Mouse (Mus musculus) heart, adult 18-20 months (tissue): ENCODE results near the gene Arl3. TPM values are rescaled to one million over a fixed set of nuclear protein-coding genes. Genes with fewer than 3 reads are reported as not detected.

Source experiments
- DNase-seq, 2 experiments: peaks; one replicate each; pipeline ENCODE4 v3.0.0; 2021 to 2022; ENCODE audit warnings: mixed read lengths in 1 of 2
- long read RNA-seq, 2 experiments: library from polyadenylated mRNA; stranded (forward); transcript quantifications; one replicate each; pipeline ENCODE4 v2.0.0; 2021
- total RNA-seq, 2 experiments: library from RNA; stranded (reverse); gene quantifications; 2 replicates each; pipeline ENCODE4 v1.2.3; 2021

The Arl3 gene
- total RNA-seq = 10 to 100 TPM; 34.6 to 38.1 TPM
- long read RNA-seq, experiment 1, partial matches to known transcripts = 0 of 7 reads
- long read RNA-seq, experiment 1, other reads (novel, unspliced or antisense) = 4 of 7 reads
- long read RNA-seq, experiment 2, partial matches to known transcripts = 2 of 3 reads
- long read RNA-seq, experiment 2, other reads (novel, unspliced or antisense) = 1 of 3 reads

- peak; percentile 94 to 98 for DNase-seq
These were observed at the start of gene Arl3, which contains the start of gene Sfxn2 for GRCm38 (mm10) chr19:46572951-46573937. Gene Arl3, minus strand, starts transcription at chr19:46573198. Gene Sfxn2, plus strand, starts transcription at chr19:46573365.

- no peak for DNase-seq
These were observed 49.7 kb upstream of the Arl3 start for GRCm38 (mm10) chr19:46622659-46623193.

DNA sequence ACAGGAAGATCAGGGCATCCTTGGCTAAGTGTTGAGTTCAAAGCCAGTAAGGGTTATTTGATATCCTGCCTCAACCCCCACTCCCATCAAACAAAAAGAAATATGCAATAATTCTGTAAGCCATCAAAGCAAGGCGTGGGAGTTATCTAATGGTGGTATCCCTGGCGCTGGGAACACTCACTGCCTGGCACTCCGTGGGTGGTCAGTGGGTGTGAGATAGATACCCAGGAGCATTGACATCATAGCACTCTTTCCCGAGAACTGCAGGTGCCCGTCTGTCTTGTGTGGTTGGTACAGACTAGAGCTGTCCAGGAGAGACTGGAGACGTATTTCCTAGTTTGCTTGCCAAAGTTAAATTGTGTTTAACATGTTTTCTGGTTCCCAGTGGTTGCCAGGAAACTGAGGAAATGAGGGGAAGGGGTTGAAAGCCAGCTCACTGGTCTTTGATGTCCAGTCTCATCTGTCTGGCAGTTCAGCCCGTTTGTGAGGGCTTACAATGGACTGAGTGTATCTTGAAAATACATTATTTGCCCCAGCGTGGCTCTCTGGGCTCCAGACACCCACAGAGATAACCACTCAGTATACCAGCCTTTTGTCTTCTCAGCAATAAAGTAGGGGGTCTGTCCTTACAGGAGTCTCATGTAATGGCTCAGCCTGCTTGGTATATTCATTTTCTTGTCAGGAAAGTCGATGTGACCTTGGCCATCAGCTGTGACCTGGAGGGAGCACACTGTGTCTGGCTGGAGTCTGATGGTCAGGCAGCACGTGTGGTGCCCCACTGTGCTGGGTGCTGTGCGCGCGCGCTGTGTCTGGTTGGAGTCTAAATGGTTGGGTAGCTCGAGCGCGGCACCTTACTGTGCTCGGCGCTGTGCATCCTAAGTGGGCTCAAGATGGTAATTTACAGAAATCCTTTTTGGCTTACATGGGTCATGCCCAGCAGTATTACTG is 48.5 kb upstream of the Arl3 start:
- no peak for DNase-seq

GRCm38 (mm10) chr19:46620016-46620808 is 47.2 kb upstream of the Arl3 start:
- DNase-seq = peak; percentile 36 to 43

GRCm38 (mm10) chr19:46619518-46619917 is 46.5 kb upstream of the Arl3 start:
- no peak for DNase-seq

DNA sequence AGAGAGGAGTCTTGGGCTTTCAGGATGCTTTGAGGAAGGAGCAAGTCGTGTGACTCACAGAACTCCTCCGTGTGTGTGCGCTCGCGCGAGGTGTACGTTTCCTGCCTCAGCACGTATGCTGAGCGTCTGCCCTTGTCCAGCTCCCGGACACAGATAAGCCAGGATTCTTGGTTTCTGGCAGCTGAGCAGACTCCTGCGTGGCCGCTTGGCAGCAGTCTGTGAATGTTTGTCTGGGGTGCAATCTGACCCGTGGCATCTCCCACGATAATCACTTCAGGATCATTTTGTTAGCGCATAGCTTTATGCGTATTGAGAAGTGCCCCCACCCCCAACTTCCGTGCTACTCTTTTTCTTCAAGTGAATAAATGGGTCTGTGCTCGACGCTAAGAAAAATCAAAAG is 46.0 kb upstream of the Arl3 start:
- DNase-seq = peak; percentile 63 to 74

DNA sequence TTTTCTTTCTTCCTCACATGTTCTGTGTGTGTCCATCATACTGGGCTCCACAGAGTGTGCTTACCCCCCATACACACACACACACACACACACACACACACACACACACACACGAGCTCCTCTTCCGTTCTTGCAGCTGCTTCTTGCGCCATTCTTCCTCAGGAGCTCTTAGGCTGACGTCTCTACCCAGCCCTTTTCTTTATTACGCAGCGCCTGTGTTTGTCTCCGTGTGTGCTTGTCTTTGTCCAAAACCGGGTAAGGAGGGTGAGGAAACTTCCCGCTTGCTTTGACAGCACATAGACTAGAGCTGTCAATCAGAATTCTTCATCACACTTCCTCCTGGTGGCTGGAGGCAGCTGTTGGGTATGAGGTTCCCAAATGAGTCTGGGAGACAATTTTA is 45.3 kb upstream of the Arl3 start:
- peak in 1 of 2 experiments; percentile 52 for DNase-seq

DNA sequence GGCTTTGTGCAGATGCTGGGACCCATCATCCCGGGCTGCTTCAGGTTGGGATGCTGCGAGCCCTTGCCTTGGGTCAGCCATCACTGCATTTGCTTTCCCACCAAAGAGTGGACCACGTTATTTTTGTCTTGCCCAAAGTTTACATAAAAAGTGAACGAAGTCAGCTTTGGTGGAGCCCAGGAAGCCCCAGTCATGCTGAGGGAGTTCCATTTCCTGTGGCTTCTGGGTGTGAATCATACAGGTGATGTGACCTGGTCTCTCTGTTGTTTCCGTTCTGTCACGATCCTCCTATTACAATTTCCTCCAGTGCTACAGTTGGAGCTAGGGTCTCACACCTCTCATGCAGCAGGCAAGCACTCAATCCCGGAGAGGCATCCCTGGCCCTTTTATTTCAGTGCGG is 44.4 kb upstream of the Arl3 start:
- DNase-seq = no peak

GRCm38 (mm10) chr19:46616378-46616777 is 43.4 kb upstream of the Arl3 start:
- no peak for DNase-seq

GRCm38 (mm10) chr19:46608158-46608557 is 35.2 kb upstream of the Arl3 start:
- DNase-seq = no peak

GRCm38 (mm10) chr19:46607424-46607823 is 34.4 kb upstream of the Arl3 start:
- DNase-seq = peak; percentile 50 to 58

GRCm38 (mm10) chr19:46606718-46607117 is 33.7 kb upstream of the Arl3 start:
- no peak for DNase-seq

- no peak for DNase-seq
These were observed 29.4 kb upstream of the Arl3 start for GRCm38 (mm10) chr19:46602406-46602805.

GRCm38 (mm10) chr19:46601491-46601890 is 28.5 kb upstream of the Arl3 start:
- DNase-seq = peak in 1 of 2 experiments; percentile 46

DNA sequence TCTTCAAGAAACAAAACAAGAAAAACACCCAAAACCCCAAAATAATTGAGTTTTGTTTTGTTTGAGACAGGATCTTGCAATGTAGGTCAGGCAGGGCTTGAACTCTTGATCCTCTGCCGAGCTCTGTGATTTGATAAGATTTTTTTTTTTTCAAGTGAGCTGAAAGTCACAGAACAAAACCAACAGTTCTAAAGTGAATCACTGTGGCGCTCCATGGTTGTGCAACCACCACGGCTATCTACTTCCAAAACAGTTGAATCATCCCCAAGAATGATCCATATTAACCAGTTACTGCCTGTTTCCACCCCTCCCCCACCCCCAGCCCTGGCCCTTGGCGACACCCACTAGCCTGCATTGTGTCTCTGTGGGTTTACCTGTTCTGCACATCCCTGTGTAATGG is 27.4 kb upstream of the Arl3 start:
- DNase-seq = peak; percentile 52 to 53

GRCm38 (mm10) chr19:46599375-46600256 is 26.6 kb upstream of the Arl3 start:
- peak; percentile 64 to 73 for DNase-seq

DNA sequence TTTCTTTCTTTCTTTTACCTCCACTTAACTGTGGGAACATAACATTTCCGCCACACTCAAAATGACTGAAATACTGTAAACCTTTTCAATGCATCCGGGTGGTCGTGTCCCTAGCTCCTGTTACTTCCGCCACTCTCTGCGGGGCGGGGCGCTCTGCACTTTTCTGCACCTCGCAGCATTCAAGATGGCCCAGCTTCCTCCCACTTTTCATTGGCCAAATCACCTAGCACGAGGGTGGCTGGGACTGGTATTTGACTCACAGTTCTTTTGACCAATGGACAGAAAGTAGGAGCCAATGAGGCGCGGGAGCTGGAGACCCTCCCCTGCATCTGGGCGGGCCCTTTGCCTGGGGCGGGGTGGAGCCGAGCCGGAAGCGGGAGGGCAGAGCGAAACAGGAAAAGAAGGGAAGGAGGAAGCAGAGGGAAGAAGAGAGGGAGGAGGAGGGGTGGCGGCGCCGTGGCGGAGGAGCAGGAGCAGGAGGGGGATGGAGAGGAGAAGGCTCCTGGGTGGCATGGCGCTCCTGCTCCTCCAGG is 25.8 kb upstream of the Arl3 start, which contains the start of gene Wbp1l:
Gene Wbp1l (plus strand): TSS at position 365 of the 533 bp plus-strand sequence.
- peak; percentile 97 to 99 for DNase-seq

- no peak for DNase-seq
These were observed 25.2 kb upstream of the Arl3 start for GRCm38 (mm10) chr19:46598187-46598586.

- DNase-seq = no peak
These were observed 19.9 kb upstream of the Arl3 start for GRCm38 (mm10) chr19:46592751-46593439.
